Mouse (Mus musculus) liver, embryonic 12.5 days (tissue): Measurements from ENCODE around the gene Ncmap. TPM values are rescaled to one million over a fixed set of nuclear protein-coding genes. Genes with fewer than 3 reads are reported as not detected.
A peak's percentile ranks its signal among the peaks of the same experiment; 100 is the strongest.

Experiments used
- ATAC-seq: fragments of 200-750 bp; cut with Nextera tagmentation; 2 replicates; pipeline ENCODE4 v1.8.0; 2017; ENCODE audit warnings: moderate number of reproducible peaks, mild to moderate bottlenecking, moderate library complexity
- H3K27ac ChIP-seq: fragments of 300-500 bp; sonication (generic); 2 replicates; pipeline ENCODE4 v1.5.1; 2016; ENCODE audit warnings: mild to moderate bottlenecking
- H3K27me3 ChIP-seq: fragments of 300-500 bp; sonication (generic); replicated peaks from 2 replicates; pipeline ENCODE4 v1.6.1; 2016; ENCODE audit warnings: mild to moderate bottlenecking, moderate library complexity
- H3K36me3 ChIP-seq: fragments of 300-500 bp; sonication (generic); 2 replicates; pipeline ENCODE4 v1.6.1; 2016; ENCODE audit warnings: mild to moderate bottlenecking, moderate library complexity
- H3K4me1 ChIP-seq: fragments of 300-500 bp; sonication (generic); 2 replicates; pipeline ENCODE4 v1.6.1; 2016
- H3K4me2 ChIP-seq: fragments of 300-500 bp; sonication (generic); 2 replicates; pipeline ENCODE4 v1.6.1; 2016; ENCODE audit warnings: mild to moderate bottlenecking, moderate library complexity
- H3K4me3 ChIP-seq: fragments of 300-500 bp; sonication (generic); 2 replicates; pipeline ENCODE4 v1.5.1; 2016; ENCODE audit warnings: mild to moderate bottlenecking, moderate library complexity
- H3K9ac ChIP-seq: fragments of 300-500 bp; sonication (generic); 2 replicates; pipeline ENCODE4 v1.6.1; 2016; ENCODE audit warnings: mild to moderate bottlenecking, moderate library complexity
- H3K9me3 ChIP-seq: fragments of 300-500 bp; sonication (generic); replicated peaks from 2 replicates; pipeline ENCODE4 v1.6.1; 2016; ENCODE audit warnings: mild to moderate bottlenecking, moderate library complexity
- WGBS: fragments of 180-500 bp; shearing (Covaris S2); methylation state at CpG from one replicate; pipeline ENCODE4 v1.1.7; 2016; ENCODE audit not compliant: insufficient replicate concordance; 5-methylcytosine and 5-hydroxymethylcytosine counted together
- polyA plus RNA-seq: library from polyadenylated mRNA; unstranded; fragments of >200 nt; fragmentation: Nextera tagmentation; extraction: Ambion mirVana; gene quantifications from 2 replicates; pipeline ENCODE4 v1.2.1, GENCODE M21; 2016

Ncmap gene
- polyA plus RNA-seq, 1 experiment from 2014 or later: 0.11 TPM

- no peak overlapping the region for H3K4me3 ChIP-seq
- 88% methylated on average over 7 of the region's 7 CpGs for WGBS
- H3K4me1 ChIP-seq: peaks cover 16% of the 10 kb centered on the region
These were observed 28.6 kb upstream of the Ncmap start for GRCm38 (mm10) chr4:135426587-135426986.

GRCm38 (mm10) chr4:135425625-135426024 lies 27.6 kb upstream of the Ncmap start:
- Histone ChIP-seq H3K27me3 (no peaks in the 10 kb centered on the region), H3K9me3 (no peaks in the 10 kb centered on the region), H3K4me1 (peaks cover 16% of the 10 kb centered on the region), H3K36me3 (peaks cover 13% of the 10 kb centered on the region; the same call in 1 of the 2 replicates), H3K27ac (no peak overlapping the region), H3K9ac (no peak overlapping the region), H3K4me2 (no peak overlapping the region), H3K4me3 (no peak overlapping the region)
- no peak for ATAC-seq
- 75% methylated on average over 9 of the region's 9 CpGs for WGBS

More at GRCm38 (mm10) chr4:135426587-135426986, 28.6 kb upstream of the Ncmap start:
- Histone ChIP-seq H3K27ac (no peak overlapping the region), H3K9me3 (no peaks in the 10 kb centered on the region), H3K36me3 (peaks cover 13% of the 10 kb centered on the region; the same call in 1 of the 2 replicates), H3K4me2 (no peak overlapping the region), H3K9ac (no peak overlapping the region), H3K27me3 (no peaks in the 10 kb centered on the region)
- no peak for ATAC-seq

DNA sequence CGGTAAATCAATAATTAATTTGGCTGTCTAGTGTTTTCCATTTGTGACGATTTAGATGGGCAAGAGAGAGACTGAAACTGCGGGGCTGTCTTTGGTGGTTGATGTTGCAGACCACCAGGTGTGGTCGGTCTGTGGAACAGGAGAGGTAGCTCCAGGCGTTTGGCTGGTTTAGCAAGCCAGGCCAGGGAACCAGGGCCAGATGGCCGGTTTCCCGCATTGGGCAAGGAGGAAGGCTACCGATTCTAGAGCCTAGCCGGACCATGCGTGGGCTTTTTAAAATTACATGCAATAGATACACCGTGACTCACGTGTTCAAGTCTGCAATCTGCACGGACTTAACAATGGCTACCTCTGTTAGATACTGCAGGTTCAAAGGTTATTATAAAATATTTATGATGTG lies 22.9 kb upstream of the Ncmap start:
- no peak overlapping the region for H3K4me3 ChIP-seq
- 83% methylated on average over 13 of the region's 13 CpGs for WGBS
- no peaks in the 10 kb centered on the region for H3K9me3 ChIP-seq
- peaks cover 14% of the 10 kb centered on the region for H3K4me1 ChIP-seq
- H3K27me3 ChIP-seq: no peaks in the 10 kb centered on the region
- no peak for ATAC-seq
- no peak overlapping the region for H3K4me2 ChIP-seq
- H3K36me3 ChIP-seq: peaks cover 39% of the 10 kb centered on the region
- H3K9ac ChIP-seq: no peak overlapping the region
- no peak overlapping the region for H3K27ac ChIP-seq

GRCm38 (mm10) chr4:135420416-135420815 lies 22.4 kb upstream of the Ncmap start:
- Histone ChIP-seq H3K27ac (no peak overlapping the region), H3K4me2 (no peak overlapping the region), H3K36me3 (peaks cover 39% of the 10 kb centered on the region), H3K9ac (no peak overlapping the region), H3K9me3 (no peaks in the 10 kb centered on the region), H3K27me3 (no peaks in the 10 kb centered on the region), H3K4me1 (peaks cover 18% of the 10 kb centered on the region), H3K4me3 (no peak overlapping the region)
- 85% methylated on average over 11 of the region's 11 CpGs for WGBS
- no peak for ATAC-seq

DNA sequence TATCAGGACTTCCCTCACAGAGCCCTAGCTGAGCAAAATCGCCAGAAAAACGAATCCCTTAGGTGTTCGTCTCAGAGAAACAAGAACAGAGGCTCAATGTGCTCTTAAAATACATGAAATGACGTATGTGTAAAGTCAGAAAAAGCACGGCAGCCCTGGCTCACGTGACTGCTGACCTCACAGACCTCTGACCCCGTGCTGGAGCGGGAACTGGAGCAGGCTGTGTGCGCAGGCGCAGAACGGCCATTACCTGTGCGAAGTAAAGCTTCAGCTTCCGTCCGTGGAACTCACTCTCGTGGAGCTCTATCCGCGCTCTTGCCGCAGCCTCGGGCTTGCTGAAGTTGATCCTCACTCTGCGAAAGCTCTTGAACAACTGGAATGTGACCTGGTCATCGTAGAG lies 22.0 kb upstream of the Ncmap start:
- no peaks in the 10 kb centered on the region for H3K9me3 ChIP-seq
- WGBS: 79% methylated on average over 21 of the region's 21 CpGs
- H3K4me1 ChIP-seq: peaks cover 22% of the 10 kb centered on the region
- no peaks in the 10 kb centered on the region for H3K27me3 ChIP-seq
- no peak for ATAC-seq
- no peak overlapping the region for H3K27ac ChIP-seq
- peaks cover 38% of the 10 kb centered on the region for H3K36me3 ChIP-seq
- H3K4me3 ChIP-seq: no peak overlapping the region
- no peak overlapping the region for H3K9ac ChIP-seq
- H3K4me2 ChIP-seq: no peak overlapping the region

DNA sequence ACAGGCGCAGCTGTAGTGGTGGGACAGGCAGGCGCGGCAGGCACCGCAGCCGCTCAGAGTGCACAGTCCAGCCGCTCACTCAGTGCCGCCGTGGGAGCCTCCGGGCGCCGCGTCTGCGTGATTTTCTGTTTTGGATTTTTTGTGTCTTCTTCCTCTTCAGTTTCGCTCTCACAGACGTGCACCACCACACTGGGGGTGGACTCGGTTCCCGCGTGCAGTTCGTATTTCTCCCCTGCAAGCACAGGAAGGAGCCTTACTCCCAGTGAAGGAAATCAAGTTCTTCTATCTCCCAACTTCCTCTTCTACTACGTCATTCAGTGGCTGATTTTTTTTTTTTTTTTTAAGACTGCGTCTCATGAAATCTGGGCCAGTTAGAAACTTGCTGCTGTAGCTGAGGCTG lies 18.3 kb upstream of the Ncmap start:
- Histone ChIP-seq H3K4me1 (peaks cover 22% of the 10 kb centered on the region), H3K4me2 (peak overlapping the region; percentile 8; the same call in 1 of the 2 replicates), H3K9me3 (no peaks in the 10 kb centered on the region), H3K27ac (no peak overlapping the region), H3K9ac (no peak overlapping the region), H3K4me3 (peak overlapping the region; percentile 18; the same call in 1 of the 2 replicates), H3K27me3 (no peaks in the 10 kb centered on the region), H3K36me3 (peaks cover 35% of the 10 kb centered on the region)
- 58% methylated on average over 21 of the region's 21 CpGs for WGBS
- ATAC-seq: no peak

GRCm38 (mm10) chr4:135413491-135413890 lies 15.5 kb upstream of the Ncmap start:
- H3K9ac ChIP-seq: no peak overlapping the region
- whole genome bisulfite sequencing: 57% methylated on average over 8 of the region's 8 CpGs
- H3K36me3 ChIP-seq: peaks cover 22% of the 10 kb centered on the region
- peaks cover 22% of the 10 kb centered on the region for H3K4me1 ChIP-seq
- no peak overlapping the region for H3K27ac ChIP-seq
- H3K27me3 ChIP-seq: no peaks in the 10 kb centered on the region
- H3K4me2 ChIP-seq: no peak overlapping the region
- ATAC-seq: no peak
- no peak overlapping the region for H3K4me3 ChIP-seq
- H3K9me3 ChIP-seq: no peaks in the 10 kb centered on the region

DNA sequence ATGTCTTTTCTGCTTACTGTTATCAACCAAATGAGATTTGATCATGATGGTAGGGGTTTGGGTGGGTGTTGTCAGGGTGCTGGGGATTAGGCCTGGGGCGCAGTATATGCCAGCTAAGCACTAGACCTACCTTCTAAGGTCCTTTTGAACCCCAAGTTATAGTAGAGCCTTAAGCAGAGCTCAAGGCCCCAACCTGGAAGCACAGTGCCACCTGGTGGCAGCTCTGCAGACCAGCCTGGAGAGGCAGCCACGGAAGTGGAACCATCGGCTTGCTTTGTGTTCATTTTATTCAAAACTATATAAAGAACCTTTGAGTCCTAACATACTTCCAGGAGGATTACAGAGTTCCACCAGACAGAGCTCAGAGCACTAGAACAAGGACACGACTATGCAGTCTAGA lies 13.6 kb upstream of the Ncmap start:
- H3K9ac ChIP-seq: no peak overlapping the region
- H3K4me2 ChIP-seq: no peak overlapping the region
- no peaks in the 10 kb centered on the region for H3K9me3 ChIP-seq
- H3K27ac ChIP-seq: no peak overlapping the region
- H3K4me1 ChIP-seq: peaks cover 14% of the 10 kb centered on the region
- H3K4me3 ChIP-seq: no peak overlapping the region
- peaks cover 14% of the 10 kb centered on the region for H3K36me3 ChIP-seq
- 25% methylated on average over 4 of the region's 4 CpGs for WGBS
- no peak for ATAC-seq
- no peaks in the 10 kb centered on the region for H3K27me3 ChIP-seq

GRCm38 (mm10) chr4:135406180-135406579 lies 8.2 kb upstream of the Ncmap start:
- no peak overlapping the region for H3K4me2 ChIP-seq
- 63% methylated on average over 5 of the region's 5 CpGs for WGBS
- no peak for ATAC-seq
- H3K9me3 ChIP-seq: no peaks in the 10 kb centered on the region
- H3K4me1 ChIP-seq: peaks cover 33% of the 10 kb centered on the region
- 0 out of 2 replicates have a peak overlapping the region, but pooled peaks have one; percentile 27 for H3K27ac ChIP-seq
- 0 out of 2 replicates have a peak, but pooled peaks cover 6% of the 10 kb centered on the region for H3K27me3 ChIP-seq
- no peaks in the 10 kb centered on the region for H3K36me3 ChIP-seq
- H3K4me3 ChIP-seq: no peak overlapping the region
- no peak overlapping the region; the same call in 1 of the 2 replicates for H3K9ac ChIP-seq

DNA sequence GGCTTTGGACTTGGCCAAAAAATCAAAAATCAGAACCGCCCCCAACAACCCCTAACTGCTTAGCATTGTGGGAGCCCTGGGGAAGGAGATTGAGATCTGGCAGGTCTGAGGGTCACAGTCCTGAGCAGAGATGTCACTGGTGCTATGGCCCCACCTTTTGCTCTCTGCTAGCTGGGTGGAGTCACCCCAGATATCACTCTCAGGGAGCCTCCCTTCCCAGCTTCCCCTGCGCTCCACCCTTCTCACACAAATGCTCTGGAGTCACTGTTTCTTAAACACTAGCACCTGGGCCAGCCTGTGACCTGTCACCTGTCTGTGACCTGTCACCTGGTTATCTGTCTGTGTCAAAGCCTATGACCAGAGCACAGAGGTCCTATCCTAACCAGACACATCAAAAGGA lies 6.9 kb upstream of the Ncmap start:
- H3K4me2 ChIP-seq: peak overlapping the region; percentile 51

GRCm38 (mm10) chr4:135404048-135404447 lies 6.0 kb upstream of the Ncmap start:
- Histone ChIP-seq H3K9ac (no peak overlapping the region), H3K4me1 (peaks cover 38% of the 10 kb centered on the region), H3K9me3 (no peaks in the 10 kb centered on the region), H3K27me3 (peaks cover 27% of the 10 kb centered on the region), H3K4me2 (no peak overlapping the region), H3K27ac (0 out of 2 replicates have a peak overlapping the region, but pooled peaks have one; percentile 3), H3K4me3 (no peak overlapping the region), H3K36me3 (no peaks in the 10 kb centered on the region)
- 77% methylated on average over 10 of the region's 10 CpGs for WGBS
- no peak for ATAC-seq

More for the DNA sequence above, 6.9 kb upstream of the Ncmap start:
- WGBS: 54% methylated on average over 2 of the region's 2 CpGs
- peak overlapping the region; percentile 4; the same call in 1 of the 2 replicates for H3K27ac ChIP-seq
- no peaks in the 10 kb centered on the region for H3K36me3 ChIP-seq
- peaks cover 38% of the 10 kb centered on the region for H3K4me1 ChIP-seq
- H3K9ac ChIP-seq: 0 out of 2 replicates have a peak overlapping the region, but pooled peaks have one; percentile 29
- peak; percentile 96 for ATAC-seq
- no peak overlapping the region for H3K4me3 ChIP-seq
- H3K9me3 ChIP-seq: no peaks in the 10 kb centered on the region
- peaks cover 18% of the 10 kb centered on the region for H3K27me3 ChIP-seq

DNA sequence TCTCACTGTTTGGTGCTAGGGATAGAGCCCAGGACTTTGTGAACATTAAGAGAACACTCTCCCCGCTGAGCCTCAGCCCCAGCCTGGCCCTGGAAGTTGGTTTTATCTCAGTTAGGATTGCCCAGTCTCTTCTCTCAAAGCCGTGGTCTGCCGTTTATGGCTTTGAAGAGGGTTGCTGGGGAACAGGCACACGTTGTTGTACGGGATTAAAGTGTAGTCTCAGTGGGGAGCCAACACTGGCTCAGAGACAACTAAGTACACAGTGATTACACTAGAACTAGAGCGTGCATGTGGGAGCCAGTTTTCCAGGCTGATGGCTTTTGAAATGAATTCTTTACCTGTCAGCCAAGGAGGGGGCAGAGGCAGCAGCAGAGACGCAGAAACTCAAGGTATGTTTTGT lies 3.9 kb upstream of the Ncmap start:
- Histone ChIP-seq H3K9ac (no peak overlapping the region), H3K4me1 (peaks cover 52% of the 10 kb centered on the region), H3K4me2 (no peak overlapping the region), H3K36me3 (no peaks in the 10 kb centered on the region), H3K27ac (no peak overlapping the region), H3K4me3 (no peak overlapping the region), H3K27me3 (peaks cover 48% of the 10 kb centered on the region), H3K9me3 (no peaks in the 10 kb centered on the region)
- ATAC-seq: no peak
- 44% methylated on average over 7 of the region's 7 CpGs for WGBS

- 5% methylated on average over 16 of the region's 16 CpGs for WGBS
- Histone ChIP-seq H3K4me3 (peak overlapping the region; percentile 35), H3K9me3 (no peaks in the 10 kb centered on the region), H3K27me3 (peaks cover 80% of the 10 kb centered on the region), H3K9ac (no peak overlapping the region), H3K4me2 (peak overlapping the region; percentile 63), H3K36me3 (no peaks in the 10 kb centered on the region), H3K27ac (no peak overlapping the region), H3K4me1 (peaks cover 21% of the 10 kb centered on the region)
- no peak for ATAC-seq
These were observed 476 bp downstream of the Ncmap start for GRCm38 (mm10) chr4:135397551-135397950.
